Mouse (Mus musculus) spleen, adult 2 months (tissue): ENCODE measurements around the gene Fpr2.

ENCODE experiments used
- CTCF ChIP-seq: fragments of 200-500 bp; IDR thresholded peaks from 2 replicates; pipeline ENCODE4 v1.5.1; 2011; ENCODE audit warnings: mild to moderate bottlenecking, inconsistent platforms; ENCODE audit not compliant: insufficient read depth, insufficient read length, insufficient replicate concordance; ENCODE audit errors: extremely low read depth
- POLR2A ChIP-seq: fragments of 200-500 bp; IDR thresholded peaks from 2 replicates; pipeline ENCODE4 v1.6.1; 2011; ENCODE audit warnings: low read depth, low read length, inconsistent platforms

GRCm38 (mm10) chr17:17882672-17883071 is 5.0 kb upstream of the Fpr2 start:
- no peak for TF ChIP-seq CTCF
- no peak for TF ChIP-seq POLR2A
